Mouse (Mus musculus): ENCODE results near the gene Mras.

- TF ChIP-seq CTCF (IDR thresholded peaks at IDR 0.05; ENCODE audit: low read depth, low read length) (no peak), POLR2A (IDR thresholded peaks at IDR 0.05; ENCODE audit: insufficient read depth, low read length) (no peak), EP300 (IDR thresholded peaks at IDR 0.05; ENCODE audit: insufficient read depth, low read depth, low read length) (no peak)
These were observed 97.1 kb downstream of the Mras start for GRCm38 (mm10) chr9:99340126-99340525.

Measured in ES-Bruce4 (cell line).